Mouse (Mus musculus) limb, embryonic 14.5 days (tissue): ENCODE measurements around the gene Tprkb. TPM values are rescaled to one million over a fixed set of nuclear protein-coding genes. Genes with fewer than 3 reads are reported as not detected.
"Not testable (repeated sequence)": the region's sequence is repeated elsewhere in the genome, so short reads cannot be mapped to it uniquely, and the experiment has no call there.

Experiments used
- ATAC-seq: fragments of 200-750 bp; cut with Nextera tagmentation; 2 replicates; pipeline ENCODE4 v1.8.0; 2017; ENCODE audit warnings: low read depth, moderate number of reproducible peaks, moderate TSS enrichment; ENCODE audit not compliant: low FRiP score
- DNase-seq: peaks from one replicate; pipeline ENCODE4 v3.0.0-alpha.2; 2015; ENCODE audit warnings: low spot score
- H3K27ac ChIP-seq: fragments of 300-500 bp; sonication (generic); replicated peaks from 2 replicates; pipeline ENCODE4 v1.5.1; 2014; ENCODE audit warnings: low read depth, mild to moderate bottlenecking, low read length, moderate library complexity, mixed read lengths
- H3K27me3 ChIP-seq: fragments of 300-500 bp; sonication (generic); 2 replicates; pipeline ENCODE4 v1.6.1; 2014; ENCODE audit warnings: low read length, mixed read lengths; ENCODE audit not compliant: control insufficient read depth, insufficient read depth
- H3K36me3 ChIP-seq: fragments of 300-500 bp; sonication (generic); 2 replicates; pipeline ENCODE4 v1.6.1; 2014; ENCODE audit warnings: mild to moderate bottlenecking, low read length, moderate library complexity, mixed read lengths; ENCODE audit not compliant: control insufficient read depth, insufficient read depth
- H3K4me1 ChIP-seq: fragments of 300-500 bp; sonication (generic); 2 replicates; pipeline ENCODE4 v1.6.1; 2014; ENCODE audit warnings: antibody characterized with exemption, low read length, mixed read lengths; ENCODE audit not compliant: control insufficient read depth, insufficient read depth
- H3K4me2 ChIP-seq: fragments of 300-500 bp; sonication (generic); replicated peaks from 2 replicates; pipeline ENCODE4 v1.6.1; 2014; ENCODE audit warnings: low read depth, mild to moderate bottlenecking, low read length, moderate library complexity; ENCODE audit not compliant: severe bottlenecking
- H3K4me3 ChIP-seq: fragments of 300-500 bp; sonication (generic); replicated peaks from 2 replicates; pipeline ENCODE4 v1.5.1; 2014; ENCODE audit warnings: low read length
- H3K9ac ChIP-seq: fragments of 300-500 bp; sonication (generic); 2 replicates; pipeline ENCODE4 v1.6.1; 2014; ENCODE audit warnings: mild to moderate bottlenecking, low read depth, low read length, moderate library complexity; ENCODE audit not compliant: severe bottlenecking
- H3K9me3 ChIP-seq: fragments of 300-500 bp; sonication (generic); 2 replicates; pipeline ENCODE4 v1.6.1; 2016; ENCODE audit warnings: low read length; ENCODE audit not compliant: control insufficient read depth
- POLR2A ChIP-seq: fragments of 200-500 bp; IDR thresholded peaks from 2 replicates; pipeline ENCODE4 v1.8.0; 2012; ENCODE audit warnings: inconsistent platforms, mild to moderate bottlenecking, moderate library complexity, borderline replicate concordance; ENCODE audit not compliant: insufficient read depth, insufficient read length; ENCODE audit errors: extremely low read depth
- WGBS: fragments of 180-500 bp; shearing (Covaris S2); extraction: QIAGEN DNeasy Blood & Tissue Kit; methylation state at CpG from one replicate; pipeline ENCODE4 v1.1.7; 2014; 5-methylcytosine and 5-hydroxymethylcytosine counted together
- polyA plus RNA-seq, 2 experiments: library from polyadenylated mRNA; depleted of rRNA in 1 of 2; stranded (reverse) in 1 of 2; unstranded in 1 of 2; fragments of >200 nt; fragmentation: Nextera tagmentation in 1 of 2; extraction: Ambion mirVana in 1 of 2; gene quantifications; 2 replicates each; pipeline versions ENCODE4 v1.2.1 to v1.2.3; 2012 to 2014

Gene Tprkb
- polyA plus RNA-seq, 2 experiments, result 25.8 to 30.1 TPM

- Histone ChIP-seq H3K36me3 (no peaks in the 10 kb centered on the region), H3K4me3 (no peak overlapping the region), H3K27ac (no peak overlapping the region), H3K9me3 (no peaks in the 10 kb centered on the region), H3K9ac (no peak overlapping the region), H3K4me2 (no peak overlapping the region), H3K27me3 (no peaks in the 10 kb centered on the region), H3K4me1 (no peaks in the 10 kb centered on the region)
- DNase-seq (no peak), ATAC-seq (no peak)
- 86% methylated on average over 2 of the region's 2 CpGs for WGBS
- TF ChIP-seq POLR2A, result no peak
These were observed 9.4 kb upstream of the Tprkb start for GRCm38 (mm10) chr6:85902303-85902702.

- H3K27me3 ChIP-seq, H3K4me1 ChIP-seq, H3K36me3 ChIP-seq, H3K9me3 ChIP-seq, H3K4me3 ChIP-seq, H3K9ac ChIP-seq, DNase-seq, H3K27ac ChIP-seq: not testable (repeated sequence)
- whole genome bisulfite sequencing, result 19% methylated on average over 20 of the region's 20 CpGs
- ATAC-seq, result peak; percentile 62; the same call in 1 of the 2 replicates
- peak within 1 kb of the TSS; percentile 19 for H3K4me2 ChIP-seq
These were observed 7.0 kb upstream of the Tprkb start, which contains the start of gene Nat8f4 for GRCm38 (mm10) chr6:85904642-85905061. Gene Nat8f4 (minus strand): TSS chr6:85904884.

GRCm38 (mm10) chr6:85906911-85907351, 4.7 kb upstream of the Tprkb start:
- not testable (repeated sequence) for H3K27ac ChIP-seq, H3K4me3 ChIP-seq, H3K9me3 ChIP-seq, H3K4me1 ChIP-seq, H3K36me3 ChIP-seq, H3K27me3 ChIP-seq, H3K9ac ChIP-seq, H3K4me2 ChIP-seq, ATAC-seq, DNase-seq
- 72% methylated on average over 2 of the region's 2 CpGs for WGBS

- H3K36me3 ChIP-seq, result no peaks in the 10 kb centered on the region
- no peak for TF ChIP-seq POLR2A
- no peaks in the 10 kb centered on the region for H3K27me3 ChIP-seq
- no peak overlapping the region for H3K9ac ChIP-seq
- no peak overlapping the region for H3K4me3 ChIP-seq
- ATAC-seq (no peak), DNase-seq (no peak)
- H3K4me1 ChIP-seq, result no peaks in the 10 kb centered on the region
- 69% methylated on average over 3 of the region's 3 CpGs for whole genome bisulfite sequencing
- H3K4me2 ChIP-seq, result no peak overlapping the region
- no peak overlapping the region for H3K27ac ChIP-seq
- H3K9me3 ChIP-seq, result no peaks in the 10 kb centered on the region
These were observed 3.3 kb upstream of the Tprkb start for GRCm38 (mm10) chr6:85908341-85908740.

GRCm38 (mm10) chr6:85909704-85910103, 2.0 kb upstream of the Tprkb start:
- Histone ChIP-seq H3K4me2 (no peak overlapping the region), H3K36me3 (no peaks in the 10 kb centered on the region), H3K4me1 (0 out of 2 replicates have a peak, but pooled peaks cover 2% of the 10 kb centered on the region), H3K27me3 (no peaks in the 10 kb centered on the region), H3K27ac (no peak overlapping the region), H3K4me3 (no peak overlapping the region), H3K9ac (no peak overlapping the region), H3K9me3 (no peaks in the 10 kb centered on the region)
- ATAC-seq (no peak), DNase-seq (no peak)
- TF ChIP-seq POLR2A, result no peak
- WGBS, result 92% methylated on average over 1 of the region's 1 CpGs

GRCm38 (mm10) chr6:85915141-85915538, 3.5 kb downstream of the Tprkb start:
- peak overlapping the region; percentile 72 for H3K9ac ChIP-seq
- 5% methylated on average over 11 of the region's 11 CpGs for WGBS
- peak overlapping the region; percentile 72 for H3K4me2 ChIP-seq
- peaks cover 10% of the 10 kb centered on the region; the same call in 1 of the 2 replicates for H3K4me1 ChIP-seq
- no peak for DNase-seq
- no peaks in the 10 kb centered on the region for H3K9me3 ChIP-seq
- peak overlapping the region; percentile 44 for H3K4me3 ChIP-seq
- H3K27me3 ChIP-seq, result no peaks in the 10 kb centered on the region
- peak overlapping the region; percentile 65 for H3K27ac ChIP-seq
- no peak for ATAC-seq
- TF ChIP-seq POLR2A, result no peak
- no peaks in the 10 kb centered on the region for H3K36me3 ChIP-seq
